In genomic region chr16:18785025-18785424, GRCm38 (mm10) we compare ENCODE assay signal across 23 mouse cellular contexts. TPM values are rescaled to one million over a fixed set of nuclear protein-coding genes. Genes with fewer than 3 reads are reported as not detected.
DNase-seq lines count a peak whose midpoint lies in the region; ATAC-seq lines count a peak whose summit lies in the region.
"Had no signal": no experiment of that assay in that cellular context is flagged by ENCODE, and none has a peak within 500 bp of the region (broad histone marks: within the 10 kb centered on the region; RNA-seq: fewer than 3 reads in every experiment).

No protein-coding gene starts in this region.

- ATAC-seq in liver, embryonic 11.5 days (replicated peaks; ENCODE audit: low FRiP score): peak; percentile 77
- peak; percentile 82 for ATAC-seq in liver, embryonic 15.5 days (ENCODE audit: insufficient read depth)
- peak; percentile 45 for ATAC-seq in megakaryocyte-erythroid progenitor cell, adult 5-6 weeks (replicated peaks; ENCODE audit: low FRiP score, low TSS enrichment, poor library complexity, severe bottlenecking)
- ATAC-seq: forebrain, embryonic 13.5 days; hindbrain, postnatal 0 days had no signal

- WGBS in liver, embryonic 11.5 days: 84% methylated on average over 7 of the region's 7 CpGs
- WGBS in liver, embryonic 15.5 days (ENCODE audit: insufficient replicate concordance): 65% methylated on average over 7 of the region's 7 CpGs
- WGBS in midbrain, embryonic 10.5 days: 91% methylated on average over 7 of the region's 7 CpGs

- intact Hi-C loops in heart, postnatal 14 days (cut with DNase I): no loop called here

- peak overlapping the region; percentile 21 for H3K27ac ChIP-seq in liver, embryonic 11.5 days (ENCODE audit: low read depth, low read length)
- H3K27ac ChIP-seq in liver, embryonic 15.5 days (replicated peaks): no peak overlapping the region; the same call in 1 of the 2 replicates
- no peak overlapping the region for H3K27ac ChIP-seq in midbrain, embryonic 10.5 days (replicated peaks)
- H3K27ac ChIP-seq: embryonic facial prominence, embryonic 10.5 days; forebrain, embryonic 13.5 days; hindbrain, embryonic 13.5 days; hindbrain, postnatal 0 days had no signal

- H3K9me3 ChIP-seq in liver, embryonic 11.5 days (ENCODE audit: control insufficient read depth, low read length): no peaks in the 10 kb centered on the region
- no peaks in the 10 kb centered on the region for H3K9me3 ChIP-seq in liver, embryonic 15.5 days (replicated peaks)
- H3K9me3 ChIP-seq in midbrain, embryonic 10.5 days (replicated peaks): no peaks in the 10 kb centered on the region
- H3K9me3 ChIP-seq: embryonic facial prominence, embryonic 10.5 days; forebrain, embryonic 13.5 days; heart, embryonic 12.5 days; hindbrain, embryonic 13.5 days had no signal

- no peaks in the 10 kb centered on the region for H3K27me3 ChIP-seq in liver, embryonic 11.5 days (replicated peaks; ENCODE audit: control insufficient read depth, insufficient read depth, low read length)
- 0 out of 2 replicates have a peak, but pooled peaks cover 1% of the 10 kb centered on the region for H3K27me3 ChIP-seq in liver, embryonic 15.5 days
- peaks cover 2% of the 10 kb centered on the region; the same call in 1 of the 2 replicates for H3K27me3 ChIP-seq in midbrain, embryonic 10.5 days (ENCODE audit: low read depth, poor library complexity, severe bottlenecking)
- H3K27me3 ChIP-seq: forebrain, embryonic 13.5 days had no signal

- peak; percentile 84 for DNase-seq in heart, adult 11 months
- no peak for DNase-seq in heart, postnatal 14 days
- DNase-seq in liver, embryonic 11.5 days (ENCODE audit: low spot score): no peak
- DNase-seq in midbrain, embryonic 10.5 days (ENCODE audit: low spot score): no peak
- DNase-seq in heart, postnatal 4 days: no peak
- no peak for DNase-seq in cerebellum, adult 11-12 months
- DNase-seq: adrenal gland, postnatal 10 days; cerebellum, adult 18-20 months; cerebellum, postnatal 10 days; heart, postnatal 36 days had no signal

- H3K36me3 ChIP-seq in liver, embryonic 11.5 days (ENCODE audit: control insufficient read depth, insufficient read depth, low read length): peaks cover 37% of the 10 kb centered on the region
- H3K36me3 ChIP-seq in liver, embryonic 15.5 days (replicated peaks): peaks cover 91% of the 10 kb centered on the region
- H3K36me3 ChIP-seq in midbrain, embryonic 10.5 days: peaks cover 93% of the 10 kb centered on the region

- no peak overlapping the region for H3K4me3 ChIP-seq in liver, embryonic 11.5 days (ENCODE audit: low read depth, low read length)
- no peak overlapping the region for H3K4me3 ChIP-seq in liver, embryonic 15.5 days (replicated peaks)
- H3K4me3 ChIP-seq in midbrain, embryonic 10.5 days: no peak overlapping the region
- H3K4me3 ChIP-seq: embryonic facial prominence, embryonic 10.5 days; forebrain, embryonic 13.5 days; heart, embryonic 12.5 days; hindbrain, embryonic 13.5 days had no signal

- peaks cover 14% of the 10 kb centered on the region for H3K4me1 ChIP-seq in liver, embryonic 11.5 days (replicated peaks; ENCODE audit: control insufficient read depth, insufficient read depth, low read length)
- peaks cover 26% of the 10 kb centered on the region for H3K4me1 ChIP-seq in liver, embryonic 15.5 days (replicated peaks)
- H3K4me1 ChIP-seq in midbrain, embryonic 10.5 days: no peaks in the 10 kb centered on the region
- H3K4me1 ChIP-seq: embryonic facial prominence, embryonic 10.5 days; forebrain, embryonic 13.5 days; heart, embryonic 12.5 days; hindbrain, embryonic 13.5 days had no signal

- H3K9ac ChIP-seq in liver, embryonic 11.5 days (ENCODE audit: low read depth, low read length): no peak overlapping the region
- no peak overlapping the region for H3K9ac ChIP-seq in liver, embryonic 15.5 days
- H3K9ac ChIP-seq: forebrain, embryonic 13.5 days; heart, embryonic 12.5 days; hindbrain, embryonic 13.5 days had no signal

- peak overlapping the region; percentile 31; the same call in 1 of the 2 replicates for H3K4me2 ChIP-seq in liver, embryonic 11.5 days
- peak overlapping the region; percentile 32 for H3K4me2 ChIP-seq in liver, embryonic 15.5 days
- H3K4me2 ChIP-seq: forebrain, embryonic 13.5 days; heart, embryonic 12.5 days; hindbrain, embryonic 13.5 days had no signal

RNA-seq across cellular contexts. Expression of gene Cldn5, which starts 8.4 kb away (rescaled TPM):
- 10 to 100 TPM; 52.8 to 62.4 TPM for total RNA-seq in heart, postnatal 14 days (2021)
- polyA plus RNA-seq in liver, embryonic 11.5 days (2014; fragmentation: Nextera tagmentation; extraction: Ambion mirVana): 18.5 and 18.8 TPM in 2 replicates
- 8.4 and 8.5 TPM in 2 replicates for polyA plus RNA-seq in liver, embryonic 15.5 days (2015; fragmentation: Nextera tagmentation; extraction: Ambion mirVana)
- total RNA-seq in megakaryocyte-erythroid progenitor cell, adult 5-6 weeks (2014; fragmentation: Nextera tagmentation): not detected in 2 replicates
- not detected in 2 replicates for total RNA-seq in megakaryocyte-erythroid progenitor cell, adult 5-6 weeks (2017)
- polyA plus RNA-seq in midbrain, embryonic 10.5 days (2016; fragmentation: Nextera tagmentation; extraction: Ambion mirVana): 29.5 and 29.9 TPM in 2 replicates
- 10 to 100 TPM; 85.2 to 89.4 TPM for total RNA-seq in heart, postnatal 4 days (2021)
- total RNA-seq: MEL had no signal

RNA-seq across cellular contexts. Expression of gene Ufd1, which starts 26.6 kb away (rescaled TPM):
- 10 to 100 TPM; 56.5 to 61.4 TPM for total RNA-seq in heart, postnatal 14 days (2021)
- 69.1 and 71.1 TPM in 2 replicates for polyA plus RNA-seq in liver, embryonic 11.5 days (2014; fragmentation: Nextera tagmentation; extraction: Ambion mirVana)
- polyA plus RNA-seq in liver, embryonic 15.5 days (2015; fragmentation: Nextera tagmentation; extraction: Ambion mirVana): 39.5 and 40.6 TPM in 2 replicates
- 80.2 and 81.2 TPM in 2 replicates for total RNA-seq in megakaryocyte-erythroid progenitor cell, adult 5-6 weeks (2014; fragmentation: Nextera tagmentation)
- total RNA-seq in megakaryocyte-erythroid progenitor cell, adult 5-6 weeks (2017): 73.7 and 112 TPM in 2 replicates
- polyA plus RNA-seq in midbrain, embryonic 10.5 days (2016; fragmentation: Nextera tagmentation; extraction: Ambion mirVana): 96.4 and 107 TPM in 2 replicates
- total RNA-seq in heart, postnatal 4 days (2021): 10 to 100 TPM; 73.1 to 76.0 TPM

RNA-seq across cellular contexts. Expression of gene Cdc45, which starts 26.8 kb away (rescaled TPM):
- total RNA-seq in heart, postnatal 14 days (2021): 1 to 10 TPM; 4.9 to 5.0 TPM
- polyA plus RNA-seq in liver, embryonic 11.5 days (2014; fragmentation: Nextera tagmentation; extraction: Ambion mirVana): 66.7 and 76.8 TPM in 2 replicates
- 40.7 and 42.7 TPM in 2 replicates for polyA plus RNA-seq in liver, embryonic 15.5 days (2015; fragmentation: Nextera tagmentation; extraction: Ambion mirVana)
- 63.3 and 67.3 TPM in 2 replicates for total RNA-seq in megakaryocyte-erythroid progenitor cell, adult 5-6 weeks (2014; fragmentation: Nextera tagmentation)
- 58.1 and 69.0 TPM in 2 replicates for total RNA-seq in megakaryocyte-erythroid progenitor cell, adult 5-6 weeks (2017)
- polyA plus RNA-seq in midbrain, embryonic 10.5 days (2016; fragmentation: Nextera tagmentation; extraction: Ambion mirVana): 66.8 and 76.4 TPM in 2 replicates
- total RNA-seq in heart, postnatal 4 days (2021): 10 to 100 TPM; 23.6 to 24.0 TPM

RNA-seq across cellular contexts. Expression of gene 2510002D24Rik, which starts 51.4 kb away (rescaled TPM):
- total RNA-seq in heart, postnatal 14 days (2021): 10 to 100 TPM; 18.3 to 19.2 TPM
- 41.9 and 51.5 TPM in 2 replicates for polyA plus RNA-seq in liver, embryonic 11.5 days (2014; fragmentation: Nextera tagmentation; extraction: Ambion mirVana)
- 19.1 and 19.9 TPM in 2 replicates for polyA plus RNA-seq in liver, embryonic 15.5 days (2015; fragmentation: Nextera tagmentation; extraction: Ambion mirVana)
- 42.7 and 71.2 TPM in 2 replicates for total RNA-seq in megakaryocyte-erythroid progenitor cell, adult 5-6 weeks (2014; fragmentation: Nextera tagmentation)
- 52.5 TPM in 2 replicates for total RNA-seq in megakaryocyte-erythroid progenitor cell, adult 5-6 weeks (2017)
- 25.7 and 26.6 TPM in 2 replicates for polyA plus RNA-seq in midbrain, embryonic 10.5 days (2016; fragmentation: Nextera tagmentation; extraction: Ambion mirVana)
- 10 to 100 TPM; 18.8 to 20.8 TPM for total RNA-seq in heart, postnatal 4 days (2021)

RNA-seq across cellular contexts. Expression of gene Gm28539, which starts 51.4 kb away (rescaled TPM):
- not detected for total RNA-seq in heart, postnatal 14 days (2021)
- polyA plus RNA-seq in liver, embryonic 11.5 days (2014; fragmentation: Nextera tagmentation; extraction: Ambion mirVana): 0.11 TPM in 1 of 2 replicates, not detected in the other
- not detected in 2 replicates for polyA plus RNA-seq in liver, embryonic 15.5 days (2015; fragmentation: Nextera tagmentation; extraction: Ambion mirVana)
- not detected in 2 replicates for total RNA-seq in megakaryocyte-erythroid progenitor cell, adult 5-6 weeks (2014; fragmentation: Nextera tagmentation)
- not detected in 2 replicates for total RNA-seq in megakaryocyte-erythroid progenitor cell, adult 5-6 weeks (2017)
- not detected in 2 replicates for polyA plus RNA-seq in midbrain, embryonic 10.5 days (2016; fragmentation: Nextera tagmentation; extraction: Ambion mirVana)
- under 1 TPM; 0.09 to 0.52 TPM for total RNA-seq in heart, postnatal 4 days (2021)
- total RNA-seq: hindbrain, postnatal 0 days had no signal
- polyA plus RNA-seq: C2C12; embryonic facial prominence, embryonic 10.5 days; embryonic facial prominence, embryonic 14.5 days; forebrain, embryonic 13.5 days; gonadal fat pad, adult 2 months; heart, embryonic 12.5 days; heart, embryonic 16.5 days; hindbrain, embryonic 13.5 days; hindbrain, postnatal 0 days; intestine, embryonic 14.5 days had no signal

Comparison
In these comparisons a context has a peak if more than half of its experiments do, and no peak if none do; other contexts are left out.
1. RNA of gene Cdc45, which starts 26.8 kb away (total RNA-seq): 58.1 to 69.0 TPM in megakaryocyte-erythroid progenitor cell, adult 5-6 weeks and 23.6 to 24.0 TPM in heart, postnatal 4 days; 4.9 to 5.0 TPM in heart, postnatal 14 days; every median in the first group is over 4 times any median in the second.
2. RNA of gene Cldn5, which starts 8.4 kb away (total RNA-seq): 85.2 to 89.4 TPM in heart, postnatal 4 days and 52.8 to 62.4 TPM in heart, postnatal 14 days; not detected in megakaryocyte-erythroid progenitor cell, adult 5-6 weeks; every median in the first group is over 10 times any median in the second.
3. Peak in every context shown above with its lines, with median percentiles within 50 percentile points of each other: ATAC-seq.